Mouse (Mus musculus): ENCODE measurements at regions not wholly inside any gene's neighbourhood (a gene's known extent, or its start where the extent isn't known, plus 50 kb on each side); places are given as distances from the start of the nearest gene placed in this dataset.
"Not testable (repeated sequence)": the region's sequence is repeated elsewhere in the genome, so short reads cannot be mapped to it uniquely, and the experiment has no call there.

GRCm38 (mm10) chr5:109865628-109866027 is 57.6 kb upstream of the Gm15446 start:
- in situ Hi-C loops (cut with MboI; ENCODE audit: low sequenced_read_pairs in 2 of 2, unreplicated experiment in 2 of 2) = no loop called here
- TF ChIP-seq ZC3H11A (IDR thresholded peaks at IDR 0.05; ENCODE audit: borderline replicate concordance, low read depth, low read length) = no peak
- no peak for TF ChIP-seq ZNF384 (IDR thresholded peaks at IDR 0.05; ENCODE audit: low read depth, low read length)
- no peak for TF ChIP-seq CHD2 (IDR thresholded peaks at IDR 0.05; ENCODE audit: low read depth, low read length)
- no peak for TF ChIP-seq MAFK (IDR thresholded peaks at IDR 0.05; ENCODE audit: insufficient read depth, low read depth, low read length)
- TF ChIP-seq HCFC1 (IDR thresholded peaks at IDR 0.05; ENCODE audit: borderline replicate concordance, insufficient read depth, low read length) = no peak
- Histone ChIP-seq H3K9me3 (ENCODE audit: control insufficient read depth, insufficient read depth, low read depth, low read length) (no peaks in the 10 kb centered on the region), H3K4me3 (ENCODE audit: insufficient read depth in 1 of 2, low read depth in 1 of 2, low read length in 2 of 2, poor library complexity in 1 of 2, severe bottlenecking in 1 of 2) (peak overlapping the region in 1 of 2 experiments; percentile 92; a peak in 2 of 4 replicates), H3K27ac (ENCODE audit: insufficient read depth, low read depth, low read length, poor library complexity, severe bottlenecking) (no peak overlapping the region; the same call in 1 of the 2 replicates), H3K4me1 (ENCODE audit: control insufficient read depth in 2 of 2, insufficient read depth in 2 of 2, low read length in 2 of 2, poor library complexity in 1 of 2) (peaks cover 0 to 2% of the 10 kb centered on the region in 2 experiments; a peak in 1 of 4 replicates), H3K36me3 (ENCODE audit: control insufficient read depth, insufficient read depth, low read length, poor library complexity, severe bottlenecking) (no peaks in the 10 kb centered on the region), H3K9ac (ENCODE audit: insufficient read depth, low read depth, low read length, poor library complexity, severe bottlenecking) (no peak overlapping the region)
- DNase-seq (ENCODE audit: low read depth, low spot score) = no peak

- peak overlapping the region; percentile 92 for H3K9ac ChIP-seq (ENCODE audit: insufficient read depth, low read depth, low read length, poor library complexity, severe bottlenecking)
- in situ Hi-C loops (cut with MboI; ENCODE audit: low sequenced_read_pairs in 2 of 2, unreplicated experiment in 2 of 2) = no loop called here
- H3K36me3 ChIP-seq (ENCODE audit: control insufficient read depth, insufficient read depth, low read length, poor library complexity, severe bottlenecking) = no peaks in the 10 kb centered on the region
- H3K4me1 ChIP-seq (ENCODE audit: control insufficient read depth in 2 of 2, insufficient read depth in 2 of 2, low read length in 2 of 2, poor library complexity in 1 of 2) = peaks cover 0 to 2% of the 10 kb centered on the region in 2 experiments; a peak in 1 of 4 replicates
- peak; percentile 94 for DNase-seq (ENCODE audit: low read depth, low spot score)
- no peaks in the 10 kb centered on the region for H3K9me3 ChIP-seq (ENCODE audit: control insufficient read depth, insufficient read depth, low read depth, low read length)
- TF ChIP-seq MAFK (IDR thresholded peaks at IDR 0.05; ENCODE audit: insufficient read depth, low read depth, low read length) = no peak
- H3K27ac ChIP-seq (ENCODE audit: insufficient read depth, low read depth, low read length, poor library complexity, severe bottlenecking) = peak overlapping the region; percentile 73
- H3K4me3 ChIP-seq (ENCODE audit: insufficient read depth in 1 of 2, low read depth in 1 of 2, low read length in 2 of 2, poor library complexity in 1 of 2, severe bottlenecking in 1 of 2) = peak overlapping the region; percentile 91 to 92
Observed at GRCm38 (mm10) chr5:109866337-109867126, 56.7 kb upstream of the Gm15446 start.

- H3K27ac ChIP-seq (ENCODE audit: insufficient read depth, low read depth, low read length, poor library complexity, severe bottlenecking); DNase-seq (ENCODE audit: low read depth, low spot score); H3K36me3 ChIP-seq (ENCODE audit: control insufficient read depth, insufficient read depth, low read length, poor library complexity, severe bottlenecking); in situ Hi-C loops (cut with MboI; ENCODE audit: low sequenced_read_pairs in 2 of 2, unreplicated experiment in 2 of 2); H3K4me1 ChIP-seq (ENCODE audit: control insufficient read depth in 2 of 2, insufficient read depth in 2 of 2, low read length in 2 of 2, poor library complexity in 1 of 2); H3K9ac ChIP-seq (ENCODE audit: insufficient read depth, low read depth, low read length, poor library complexity, severe bottlenecking); H3K9me3 ChIP-seq (ENCODE audit: control insufficient read depth, insufficient read depth, low read depth, low read length): not testable (repeated sequence)
- H3K4me3 ChIP-seq (ENCODE audit: insufficient read depth in 1 of 2, low read depth in 1 of 2, low read length in 2 of 2, poor library complexity in 1 of 2, severe bottlenecking in 1 of 2) = peak overlapping the region; percentile 91 to 92
Observed at GRCm38 (mm10) chr5:109867221-109867620, 56.0 kb upstream of the Gm15446 start.

All from ES-E14 (cell line).